Mouse (Mus musculus) small intestine, adult 2 months (tissue): Measurements from ENCODE around the gene Pls1. TPM values are rescaled to one million over a fixed set of nuclear protein-coding genes. Genes with fewer than 3 reads are reported as not detected.

ENCODE experiments used
- H3K27ac ChIP-seq: fragments of 200-500 bp; 2 replicates; pipeline ENCODE4 v1.5.1; 2012; ENCODE audit warnings: low read depth, low read length, control low read depth, inconsistent platforms; ENCODE audit not compliant: insufficient read depth
- H3K27me3 ChIP-seq: fragments of 200-500 bp; 2 replicates; pipeline ENCODE4 v1.6.1; 2012; ENCODE audit warnings: mild to moderate bottlenecking, moderate library complexity, low read length, inconsistent platforms; ENCODE audit not compliant: control insufficient read depth, insufficient read depth
- H3K36me3 ChIP-seq: fragments of 200-500 bp; 2 replicates; pipeline ENCODE4 v1.6.1; 2012; ENCODE audit warnings: mild to moderate bottlenecking, low read length, control low read depth, inconsistent platforms; ENCODE audit not compliant: control insufficient read depth, insufficient read depth
- H3K4me1 ChIP-seq: fragments of 200-500 bp; 2 replicates; pipeline ENCODE4 v1.6.1; 2012; ENCODE audit warnings: low read length, inconsistent platforms, mixed read lengths; ENCODE audit not compliant: control insufficient read depth, insufficient read depth, insufficient read length
- H3K4me3 ChIP-seq: fragments of 200-500 bp; 2 replicates; pipeline ENCODE4 v1.5.1; 2012; ENCODE audit warnings: low read depth, mild to moderate bottlenecking, control low read depth, inconsistent platforms, low read length, moderate library complexity
- CTCF ChIP-seq: fragments of 200-500 bp; IDR thresholded peaks from 2 replicates; pipeline ENCODE4 v1.5.1; 2012; ENCODE audit warnings: low read depth, mild to moderate bottlenecking, control low read depth, inconsistent platforms, low read length, moderate library complexity, mixed read lengths; ENCODE audit not compliant: insufficient replicate concordance, insufficient read length; ENCODE audit errors: extremely low read depth
- POLR2A ChIP-seq: fragments of 200-500 bp; IDR thresholded peaks from 2 replicates; pipeline ENCODE4 v1.6.1; 2012; ENCODE audit warnings: low read depth, mild to moderate bottlenecking, control low read depth, inconsistent platforms, low read length, moderate library complexity
- WGBS: fragments of 180-500 bp; shearing (Covaris S2); methylation state at CpG from one replicate; pipeline ENCODE4 v1.1.7; 2018; 5-methylcytosine and 5-hydroxymethylcytosine counted together
- polyA plus RNA-seq: library from polyadenylated mRNA; depleted of rRNA; stranded (reverse); fragments of >200 nt; gene quantifications from 2 replicates; pipeline ENCODE4 v1.2.3, GENCODE M21; 2012

Pls1 gene
- polyA plus RNA-seq, 1 experiment: 82.0 TPM

- Histone ChIP-seq H3K27ac (no peak overlapping the region), H3K4me3 (no peak overlapping the region), H3K4me1 (peaks cover 4% of the 10 kb centered on the region; the same call in 1 of the 2 replicates), H3K36me3 (no peaks in the 10 kb centered on the region), H3K27me3 (no peaks in the 10 kb centered on the region)
- TF ChIP-seq CTCF (no peak), POLR2A (no peak)
- WGBS: 25% methylated on average over 4 of the region's 4 CpGs
Measured at GRCm38 (mm10) chr9:95852896-95853295, 7.8 kb upstream of the Pls1 start.

GRCm38 (mm10) chr9:95851671-95852070, 6.6 kb upstream of the Pls1 start:
- 81% methylated on average over 11 of the region's 11 CpGs for WGBS
- H3K27me3 ChIP-seq: no peaks in the 10 kb centered on the region
- TF ChIP-seq POLR2A (no peak), CTCF (no peak)
- H3K27ac ChIP-seq: peak overlapping the region; percentile 53; the same call in 1 of the 2 replicates
- peaks cover 2% of the 10 kb centered on the region; the same call in 1 of the 2 replicates for H3K4me1 ChIP-seq
- H3K4me3 ChIP-seq: no peak overlapping the region
- H3K36me3 ChIP-seq: no peaks in the 10 kb centered on the region

- 21% methylated on average over 4 of the region's 4 CpGs for WGBS
- no peaks in the 10 kb centered on the region for H3K27me3 ChIP-seq
- TF ChIP-seq POLR2A (no peak), CTCF (no peak)
- H3K4me3 ChIP-seq: no peak overlapping the region
- no peaks in the 10 kb centered on the region for H3K36me3 ChIP-seq
- H3K27ac ChIP-seq: peak overlapping the region; percentile 86; the same call in 1 of the 2 replicates
- peaks cover 13% of the 10 kb centered on the region; the same call in 1 of the 2 replicates for H3K4me1 ChIP-seq
Measured at GRCm38 (mm10) chr9:95845711-95846110, 600 bp upstream of the Pls1 start.

GRCm38 (mm10) chr9:95839424-95839823, 5.7 kb downstream of the Pls1 start:
- H3K27me3 ChIP-seq: no peaks in the 10 kb centered on the region
- TF ChIP-seq POLR2A (no peak; the same call in 1 of the 2 replicates), CTCF (no peak)
- peak overlapping the region; percentile 14; the same call in 1 of the 2 replicates for H3K4me3 ChIP-seq
- WGBS: 17% methylated on average over 3 of the region's 3 CpGs
- H3K27ac ChIP-seq: peak overlapping the region; percentile 83
- H3K36me3 ChIP-seq: no peaks in the 10 kb centered on the region
- peaks cover 30% of the 10 kb centered on the region; the same call in 1 of the 2 replicates for H3K4me1 ChIP-seq

GRCm38 (mm10) chr9:95835741-95836140, 9.4 kb downstream of the Pls1 start:
- Histone ChIP-seq H3K36me3 (no peaks in the 10 kb centered on the region), H3K4me3 (no peak overlapping the region), H3K4me1 (peaks cover 29% of the 10 kb centered on the region; the same call in 1 of the 2 replicates), H3K27ac (peak overlapping the region; percentile 81), H3K27me3 (no peaks in the 10 kb centered on the region)
- no peak for TF ChIP-seq POLR2A
- no peak for TF ChIP-seq CTCF
- 56% methylated on average over 10 of the region's 10 CpGs for WGBS

- Histone ChIP-seq H3K4me1 (peaks cover 24% of the 10 kb centered on the region; the same call in 1 of the 2 replicates), H3K4me3 (no peak overlapping the region), H3K27me3 (no peaks in the 10 kb centered on the region), H3K27ac (peak overlapping the region; percentile 81), H3K36me3 (no peaks in the 10 kb centered on the region)
- 35% methylated on average over 3 of the region's 3 CpGs for WGBS
- TF ChIP-seq POLR2A (no peak), CTCF (no peak)
Measured at GRCm38 (mm10) chr9:95834799-95835198, 10.3 kb downstream of the Pls1 start.

- TF ChIP-seq CTCF (no peak), POLR2A (no peak)
- WGBS: 87% methylated on average over 3 of the region's 3 CpGs
- Histone ChIP-seq H3K36me3 (no peaks in the 10 kb centered on the region), H3K4me1 (peaks cover 24% of the 10 kb centered on the region; the same call in 1 of the 2 replicates), H3K27ac (no peak overlapping the region), H3K27me3 (no peaks in the 10 kb centered on the region), H3K4me3 (no peak overlapping the region)
Measured at GRCm38 (mm10) chr9:95832758-95833157, 12.4 kb downstream of the Pls1 start.
